Mouse (Mus musculus) cortical plate, adult 2 months (tissue): ENCODE measurements around the gene Eml2.

Experiments
- CTCF ChIP-seq: fragments of 200-500 bp; IDR thresholded peaks from 2 replicates; pipeline ENCODE4 v1.5.1; 2011; ENCODE audit warnings: mild to moderate bottlenecking, control low read depth, low read length; ENCODE audit not compliant: insufficient read depth; ENCODE audit errors: extremely low read depth
- POLR2A ChIP-seq: fragments of 200-500 bp; IDR thresholded peaks from 2 replicates; pipeline ENCODE4 v1.6.1; 2011; ENCODE audit warnings: mild to moderate bottlenecking, low read length, control low read depth; ENCODE audit not compliant: insufficient read depth; ENCODE audit errors: extremely low read depth

GRCm38 (mm10) chr7:19146793-19147192 is 29.4 kb upstream of the Eml2 start:
- TF ChIP-seq CTCF (no peak), POLR2A (no peak)
